Mouse (Mus musculus) left cerebral cortex, adult 2 months (tissue): Measurements from ENCODE around the gene Ntm. TPM values are rescaled to one million over a fixed set of nuclear protein-coding genes. Genes with fewer than 3 reads are reported as not detected.

ENCODE experiments used
- DNase-seq, 2 experiments: peaks; one replicate each; pipeline ENCODE4 v3.0.0; 2021 to 2022; ENCODE audit warnings: low spot score in 2 of 2, mixed read lengths in 1 of 2; ENCODE audit errors: extremely low spot score in 1 of 2
- H3K27ac ChIP-seq: fragments of 200-600 bp; 2 replicates; pipeline ENCODE4 v1.8.1; 2022
- H3K4me3 ChIP-seq: fragments of 200-600 bp; 2 replicates; pipeline ENCODE4 v1.8.1; 2022
- CTCF ChIP-seq: fragments of 200-600 bp; IDR thresholded peaks from 2 replicates; pipeline ENCODE4 v1.8.1; 2022; ENCODE audit warnings: antibody characterized with exemption, mild to moderate bottlenecking, moderate library complexity
- intact Hi-C: fragments of 180-260 bp; cut with DNase I; formaldehyde crosslinking; loops from one replicate; pipeline ENCODE4 v1.15.1; 2025
- total RNA-seq, 2 experiments: library from RNA; stranded (reverse); gene quantifications; 2 replicates each; pipeline ENCODE4 v1.2.3; 2021

Gene Ntm
- total RNA-seq, 2 experiments from 2014 or later = 288 to 294 TPM

- TF ChIP-seq CTCF = no peak
- H3K4me3 ChIP-seq = no peak overlapping the region
- intact Hi-C loops = no loop called here
- no peak for DNase-seq
- no peak overlapping the region for H3K27ac ChIP-seq
These were observed 291.1 kb downstream of the Ntm start for GRCm38 (mm10) chr9:29671861-29672260.

DNA sequence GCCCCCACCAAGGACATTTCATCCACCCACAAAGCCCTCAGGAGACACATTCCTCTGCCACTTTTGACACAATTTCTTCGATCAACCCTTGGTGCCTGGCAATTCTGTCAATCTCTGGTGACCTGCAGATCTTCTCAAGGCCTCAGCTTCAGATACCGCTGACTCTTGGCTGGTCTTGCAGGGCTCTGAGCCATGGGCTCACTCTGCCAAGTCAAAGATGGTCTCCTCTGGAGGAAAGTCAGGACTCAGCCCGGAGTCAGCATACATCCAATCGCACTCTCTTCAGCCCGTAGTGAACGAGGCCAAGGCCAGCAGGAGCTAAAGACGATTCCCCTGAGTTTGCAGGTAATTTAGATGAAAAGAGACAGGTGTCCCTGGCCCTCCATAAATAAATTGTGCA is 299.7 kb downstream of the Ntm start:
- no peak overlapping the region for H3K4me3 ChIP-seq
- no peak for TF ChIP-seq CTCF
- intact Hi-C loops = loop anchor here (5.0 to 10.0 kb wide), 5 partner anchors 139 to 759 kb away; partner anchors contain the start of gene Ntm
- H3K27ac ChIP-seq = no peak overlapping the region
- DNase-seq = no peak

- no peak overlapping the region for H3K27ac ChIP-seq
- DNase-seq = peak; percentile 54 to 58
- no peak overlapping the region for H3K4me3 ChIP-seq
- intact Hi-C loops = loop anchor here (1.0 to 10.0 kb wide), 8 partner anchors 141 to 761 kb away; partner anchors contain the start of gene Ntm
- TF ChIP-seq CTCF = peak; percentile 83
These were observed 301.3 kb downstream of the Ntm start for GRCm38 (mm10) chr9:29661468-29662145.

GRCm38 (mm10) chr9:29660059-29660613 is 302.8 kb downstream of the Ntm start:
- DNase-seq = no peak
- intact Hi-C loops = loop anchor here (2.0 to 10.0 kb wide), 7 partner anchors 142 to 762 kb away; partner anchors contain the start of gene Ntm
- TF ChIP-seq CTCF = no peak
- Histone ChIP-seq H3K4me3 (no peak overlapping the region), H3K27ac (no peak overlapping the region)

GRCm38 (mm10) chr9:29657761-29658465 is 305.0 kb downstream of the Ntm start:
- no peak overlapping the region for H3K4me3 ChIP-seq
- no peak for DNase-seq
- H3K27ac ChIP-seq = no peak overlapping the region
- TF ChIP-seq CTCF = no peak
- intact Hi-C loops = no loop called here

DNA sequence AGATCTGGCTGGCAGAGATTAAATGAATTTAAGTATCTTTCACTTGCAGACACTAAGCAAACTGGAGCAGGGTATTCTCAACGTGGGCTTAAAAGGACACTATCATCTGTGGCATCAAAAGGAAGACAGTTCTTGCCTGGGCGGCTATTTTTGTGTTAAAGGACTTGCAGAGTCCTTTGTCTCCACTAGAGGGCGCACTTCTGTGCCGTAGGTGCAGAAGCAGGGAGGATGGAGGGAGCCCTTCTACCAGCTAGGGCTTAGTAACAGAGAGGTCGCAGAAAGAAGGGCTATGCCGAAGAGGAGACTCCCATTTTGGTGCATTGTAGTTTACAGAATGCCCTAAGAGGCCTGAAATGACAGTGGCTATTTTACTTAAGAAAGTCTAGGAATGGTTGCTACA is 308.1 kb downstream of the Ntm start:
- H3K27ac ChIP-seq = no peak overlapping the region
- DNase-seq = peak in 1 of 2 experiments; percentile 63
- H3K4me3 ChIP-seq = no peak overlapping the region
- intact Hi-C loops = no loop called here
- TF ChIP-seq CTCF = peak; percentile 99

- no peak for TF ChIP-seq CTCF
- Histone ChIP-seq H3K27ac (no peak overlapping the region), H3K4me3 (no peak overlapping the region)
- no peak for DNase-seq
- intact Hi-C loops = no loop called here
These were observed 309.2 kb downstream of the Ntm start for GRCm38 (mm10) chr9:29653678-29654235.

DNA sequence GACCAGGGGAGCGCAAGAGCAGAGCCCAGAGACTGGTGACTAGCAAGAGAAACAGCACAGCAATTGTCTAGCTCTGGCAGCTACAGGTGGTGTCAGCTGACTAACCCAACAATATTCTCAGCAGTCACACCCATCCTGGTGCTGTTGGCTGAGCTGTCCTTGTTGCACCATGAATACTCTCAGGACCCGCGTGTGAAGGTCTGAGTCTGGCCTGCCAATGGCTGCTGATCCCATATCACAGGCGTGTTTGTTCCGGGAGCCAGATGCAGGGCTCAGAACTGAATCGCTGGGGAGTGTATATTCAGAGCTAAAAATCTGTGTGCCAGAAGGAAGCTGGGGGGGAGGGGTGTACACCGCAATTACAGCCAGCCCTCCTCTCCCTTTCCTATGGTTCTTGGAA is 310.1 kb downstream of the Ntm start:
- intact Hi-C loops = no loop called here
- no peak for DNase-seq
- no peak overlapping the region for H3K4me3 ChIP-seq
- TF ChIP-seq CTCF = no peak
- H3K27ac ChIP-seq = no peak overlapping the region

DNA sequence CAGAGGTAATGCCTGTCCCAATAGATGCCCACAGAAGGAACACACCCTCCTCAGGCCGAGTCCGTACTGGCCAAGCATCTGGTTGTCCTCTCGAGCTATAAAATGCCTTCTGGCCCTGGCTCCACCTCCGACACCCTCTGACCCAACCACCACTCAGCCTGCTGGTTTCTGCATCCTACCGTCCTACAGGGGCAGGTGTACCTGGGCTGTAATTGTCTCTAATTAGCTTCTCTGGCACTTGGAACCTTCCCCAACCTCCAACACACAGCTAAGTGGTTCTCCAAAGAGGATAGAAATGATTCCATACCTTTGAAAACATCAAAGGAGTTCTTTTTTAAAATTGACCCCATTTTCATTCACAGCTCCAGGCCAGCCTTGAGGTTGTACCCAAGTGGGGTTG is 311.1 kb downstream of the Ntm start:
- no peak overlapping the region for H3K4me3 ChIP-seq
- no peak overlapping the region for H3K27ac ChIP-seq
- intact Hi-C loops = no loop called here
- TF ChIP-seq CTCF = no peak
- no peak for DNase-seq

DNA sequence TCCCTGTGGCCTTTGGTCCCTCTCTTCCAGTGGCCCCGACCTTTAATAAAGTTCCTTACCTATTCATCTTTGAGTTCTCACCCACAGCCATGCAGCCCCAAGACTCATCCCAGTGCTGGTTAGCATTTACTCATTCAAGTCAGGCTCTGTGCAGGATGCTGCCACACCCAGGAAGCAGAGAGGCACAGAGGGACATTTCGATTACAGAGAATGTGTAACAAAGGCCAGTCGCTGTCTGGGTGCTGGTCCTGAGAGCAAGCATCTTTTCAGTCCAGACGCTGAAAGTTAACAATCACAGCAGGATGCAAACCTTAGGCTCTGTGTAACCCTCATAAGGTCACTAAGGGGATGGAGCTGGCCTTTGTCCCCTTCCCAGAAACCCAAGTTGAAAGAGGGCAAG is 311.7 kb downstream of the Ntm start:
- H3K4me3 ChIP-seq = no peak overlapping the region
- no peak overlapping the region for H3K27ac ChIP-seq
- intact Hi-C loops = no loop called here
- DNase-seq = no peak
- TF ChIP-seq CTCF = no peak

DNA sequence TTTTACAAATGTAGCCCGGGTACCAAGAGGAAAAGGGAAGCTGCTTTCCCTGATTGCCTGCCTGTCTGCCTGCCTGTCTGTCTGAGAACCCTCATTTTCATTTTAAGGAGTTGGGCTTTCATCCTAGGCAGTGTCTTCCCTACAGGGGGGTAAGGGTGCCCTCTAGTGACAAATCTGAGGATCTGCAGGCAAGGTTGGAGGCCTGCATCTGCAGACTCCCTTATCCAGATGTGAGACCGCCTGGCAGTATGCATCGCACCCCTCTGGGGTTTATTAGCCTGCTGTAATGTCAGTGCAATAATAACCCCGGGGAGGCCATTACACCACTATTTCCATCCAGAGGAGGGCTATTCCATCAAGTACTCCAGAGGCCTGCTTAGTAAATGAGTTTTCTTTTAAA is 312.3 kb downstream of the Ntm start:
- Histone ChIP-seq H3K27ac (no peak overlapping the region), H3K4me3 (no peak overlapping the region)
- DNase-seq = no peak
- peak; percentile 94 for TF ChIP-seq CTCF
- intact Hi-C loops = no loop called here

DNA sequence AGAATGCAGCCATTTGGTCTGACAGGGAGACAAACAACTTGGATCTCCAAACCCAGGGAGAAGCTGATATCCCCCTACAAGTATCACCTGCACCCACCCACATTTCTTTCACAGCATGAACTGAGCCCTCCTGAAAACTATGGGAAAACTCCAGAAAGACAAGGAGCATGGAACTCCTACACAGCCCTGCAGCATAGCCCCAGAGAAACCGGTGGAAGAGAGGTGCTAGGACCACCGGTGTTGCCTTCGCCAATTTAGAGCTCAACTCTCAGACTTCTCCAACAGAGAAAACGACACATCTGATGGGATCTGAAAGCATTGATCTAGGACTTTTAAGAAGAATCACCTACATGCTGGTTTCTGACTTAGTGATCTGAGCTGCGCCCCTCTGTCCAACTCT is 312.7 kb downstream of the Ntm start:
- Histone ChIP-seq H3K27ac (no peak overlapping the region), H3K4me3 (no peak overlapping the region)
- TF ChIP-seq CTCF = no peak
- DNase-seq = no peak
- intact Hi-C loops = no loop called here
